Mouse (Mus musculus) heart, embryonic 14.5 days (tissue): ENCODE measurements around the gene Zfp78. TPM values are rescaled to one million over a fixed set of nuclear protein-coding genes. Genes with fewer than 3 reads are reported as not detected.

Experiments used
- ATAC-seq: fragments of 200-750 bp; cut with Nextera tagmentation; 2 replicates; pipeline ENCODE4 v1.8.0; 2017; ENCODE audit warnings: low read depth, moderate TSS enrichment; ENCODE audit not compliant: insufficient number of reproducible peaks, insufficient read depth, low FRiP score
- H3K27ac ChIP-seq, 2 experiments: fragments of 200-500 bp in 1 of 2; fragments of 300-500 bp in 1 of 2; sonication (generic) in 1 of 2; replicated peaks in 1 of 2; 2 replicates each; pipeline ENCODE4 v1.5.1; 2012 to 2014; ENCODE audit warnings: low read depth in 2 of 2, low read length in 2 of 2, control low read depth in 1 of 2, mild to moderate bottlenecking in 1 of 2, mixed read lengths in 1 of 2; ENCODE audit not compliant: control insufficient read depth in 1 of 2, insufficient read depth in 1 of 2
- H3K27me3 ChIP-seq: fragments of 300-500 bp; sonication (generic); 2 replicates; pipeline ENCODE4 v1.6.1; 2014; ENCODE audit warnings: mild to moderate bottlenecking, low read length, control low read depth; ENCODE audit not compliant: control insufficient read depth, insufficient read depth
- H3K36me3 ChIP-seq: fragments of 300-500 bp; sonication (generic); 2 replicates; pipeline ENCODE4 v1.6.1; 2014; ENCODE audit warnings: mild to moderate bottlenecking, control low read depth, low read length, mixed read lengths; ENCODE audit not compliant: control insufficient read depth, insufficient read depth
- H3K4me1 ChIP-seq, 2 experiments: fragments of 200-500 bp in 1 of 2; fragments of 300-500 bp in 1 of 2; sonication (generic) in 1 of 2; 2 replicates each; pipeline ENCODE4 v1.6.1; 2012 to 2014; ENCODE audit warnings: low read length in 2 of 2, control low read depth in 1 of 2, mixed read lengths in 1 of 2; ENCODE audit not compliant: control insufficient read depth in 2 of 2, insufficient read depth in 2 of 2
- H3K4me2 ChIP-seq: fragments of 300-500 bp; sonication (generic); 2 replicates; pipeline ENCODE4 v1.6.1; 2014; ENCODE audit warnings: mild to moderate bottlenecking, low read length
- H3K4me3 ChIP-seq, 2 experiments: fragments of 200-500 bp in 1 of 2; fragments of 300-500 bp in 1 of 2; sonication (generic) in 1 of 2; 2 replicates each; pipeline ENCODE4 v1.5.1; 2012 to 2014; ENCODE audit warnings: low read length in 2 of 2, mild to moderate bottlenecking in 2 of 2, control low read depth in 1 of 2, low read depth in 1 of 2, moderate library complexity in 1 of 2; ENCODE audit not compliant: control insufficient read depth in 1 of 2, insufficient read depth in 1 of 2
- H3K9ac ChIP-seq: fragments of 300-500 bp; sonication (generic); 2 replicates; pipeline ENCODE4 v1.6.1; 2014; ENCODE audit warnings: mild to moderate bottlenecking, low read length
- H3K9me3 ChIP-seq: fragments of 300-500 bp; sonication (generic); 2 replicates; pipeline ENCODE4 v1.6.1; 2016; ENCODE audit warnings: low read length, control low read depth; ENCODE audit not compliant: control insufficient read depth
- WGBS: fragments of 180-500 bp; shearing (Covaris S2); extraction: QIAGEN DNeasy Blood & Tissue Kit; methylation state at CpG from one replicate; pipeline ENCODE4 v1.1.7; 2014; 5-methylcytosine and 5-hydroxymethylcytosine counted together
- polyA plus RNA-seq: library from polyadenylated mRNA; unstranded; fragments of >200 nt; fragmentation: Nextera tagmentation; extraction: Ambion mirVana; gene quantifications from 2 replicates; pipeline ENCODE4 v1.2.1, GENCODE M21; 2014

Gene Zfp78
- polyA plus RNA-seq, 1 experiment from 2014 or later = 1.8 TPM

GRCm38 (mm10) chr7:6389449-6389848 is 26.4 kb downstream of the Zfp78 start:
- Histone ChIP-seq H3K36me3 (peaks cover 58% of the 10 kb centered on the region), H3K27ac (no peak overlapping the region), H3K9me3 (no peaks in the 10 kb centered on the region), H3K4me2 (no peak overlapping the region), H3K9ac (no peak overlapping the region), H3K4me3 (no peak overlapping the region), H3K4me1 (no peaks in the 10 kb centered on the region), H3K27me3 (no peaks in the 10 kb centered on the region)
- ATAC-seq = no peak
- WGBS = 59% methylated on average over 5 of the region's 5 CpGs

GRCm38 (mm10) chr7:6397996-6398975 is 35.2 kb downstream of the Zfp78 start, which contains the start of gene Smim17:
Gene Smim17 (plus strand): TSS chr7:6398715.
- Histone ChIP-seq H3K36me3 (peaks cover 25% of the 10 kb centered on the region), H3K4me3 (peak within 1 kb of the TSS; percentile 54 to 61), H3K4me2 (peak within 1 kb of the TSS; percentile 74), H3K27ac (no peak within 1 kb of the TSS), H3K9me3 (no peaks in the 10 kb centered on the region), H3K4me1 (peaks cover 2 to 4% of the 10 kb centered on the region in 2 experiments; a peak in 1 of 4 replicates), H3K27me3 (no peaks in the 10 kb centered on the region), H3K9ac (peak within 1 kb of the TSS; percentile 62)
- WGBS = 25% methylated on average over 25 of the region's 25 CpGs
- ATAC-seq = peak; percentile 66; the same call in 1 of the 2 replicates

- no peaks in the 10 kb centered on the region for H3K9me3 ChIP-seq
- H3K9ac ChIP-seq = no peak within 1 kb of the TSS
- no peaks in the 10 kb centered on the region for H3K36me3 ChIP-seq
- H3K27ac ChIP-seq = no peak within 1 kb of the TSS
- H3K27me3 ChIP-seq = no peaks in the 10 kb centered on the region
- H3K4me3 ChIP-seq = no peak within 1 kb of the TSS
- H3K4me2 ChIP-seq = no peak within 1 kb of the TSS
- peak; percentile 80 for ATAC-seq
- 2% methylated on average over 17 of the region's 17 CpGs for WGBS
- H3K4me1 ChIP-seq = no peaks in the 10 kb centered on the region
Observed at GRCm38 (mm10) chr7:6410043-6410442, 47.0 kb downstream of the Zfp78 start, which contains the start of gene Gm20715. Gene Gm20715 (plus strand): TSS chr7:6410277.

- H3K27ac ChIP-seq = no peak overlapping the region
- no peaks in the 10 kb centered on the region for H3K4me1 ChIP-seq
- H3K4me2 ChIP-seq = no peak overlapping the region
- 7% methylated on average over 20 of the region's 22 CpGs for WGBS
- no peaks in the 10 kb centered on the region for H3K36me3 ChIP-seq
- no peak overlapping the region for H3K4me3 ChIP-seq
- no peaks in the 10 kb centered on the region; the same call in 1 of the 2 replicates for H3K27me3 ChIP-seq
- H3K9ac ChIP-seq = no peak overlapping the region
- no peaks in the 10 kb centered on the region for H3K9me3 ChIP-seq
- no peak for ATAC-seq
Observed at GRCm38 (mm10) chr7:6414626-6415441, 51.8 kb downstream of the Zfp78 start.

GRCm38 (mm10) chr7:6415442-6415787 is 52.3 kb downstream of the Zfp78 start:
- Histone ChIP-seq H3K4me1 (no peaks in the 10 kb centered on the region), H3K9ac (no peak overlapping the region), H3K36me3 (no peaks in the 10 kb centered on the region), H3K4me3 (no peak overlapping the region), H3K4me2 (no peak overlapping the region), H3K27me3 (no peaks in the 10 kb centered on the region; the same call in 1 of the 2 replicates), H3K27ac (no peak overlapping the region), H3K9me3 (no peaks in the 10 kb centered on the region)
- ATAC-seq = no peak
- WGBS = 13% methylated on average over 8 of the region's 8 CpGs

GRCm38 (mm10) chr7:6419894-6420293 is 56.8 kb downstream of the Zfp78 start:
- H3K9ac ChIP-seq = no peak overlapping the region
- no peaks in the 10 kb centered on the region; the same call in 1 of the 2 replicates for H3K27me3 ChIP-seq
- H3K4me1 ChIP-seq = no peaks in the 10 kb centered on the region
- no peak for ATAC-seq
- WGBS = 68% methylated on average over 6 of the region's 6 CpGs
- H3K4me3 ChIP-seq = no peak overlapping the region
- H3K9me3 ChIP-seq = no peaks in the 10 kb centered on the region
- H3K27ac ChIP-seq = no peak overlapping the region
- no peak overlapping the region for H3K4me2 ChIP-seq
- H3K36me3 ChIP-seq = no peaks in the 10 kb centered on the region

- H3K27ac ChIP-seq = no peak overlapping the region
- H3K4me3 ChIP-seq = no peak overlapping the region
- H3K9ac ChIP-seq = no peak overlapping the region
- ATAC-seq = no peak
- H3K27me3 ChIP-seq = no peaks in the 10 kb centered on the region
- H3K4me1 ChIP-seq = no peaks in the 10 kb centered on the region
- H3K4me2 ChIP-seq = no peak overlapping the region
- H3K36me3 ChIP-seq = no peaks in the 10 kb centered on the region
- peaks cover 10% of the 10 kb centered on the region; the same call in 1 of the 2 replicates for H3K9me3 ChIP-seq
- 85% methylated on average over 3 of the region's 3 CpGs for WGBS
Observed at GRCm38 (mm10) chr7:6429381-6429780, 66.3 kb downstream of the Zfp78 start.
